Mouse (Mus musculus) lung, postnatal 4 days (tissue): ENCODE data around the gene Pramel1.
"Not testable (repeated sequence)": the region's sequence is repeated elsewhere in the genome, so short reads cannot be mapped to it uniquely, and the experiment has no call there.

Experiments
- DNase-seq, 2 experiments: peaks; one replicate each; pipeline ENCODE4 v3.0.0; 2021

Pramel1 gene

DNA sequence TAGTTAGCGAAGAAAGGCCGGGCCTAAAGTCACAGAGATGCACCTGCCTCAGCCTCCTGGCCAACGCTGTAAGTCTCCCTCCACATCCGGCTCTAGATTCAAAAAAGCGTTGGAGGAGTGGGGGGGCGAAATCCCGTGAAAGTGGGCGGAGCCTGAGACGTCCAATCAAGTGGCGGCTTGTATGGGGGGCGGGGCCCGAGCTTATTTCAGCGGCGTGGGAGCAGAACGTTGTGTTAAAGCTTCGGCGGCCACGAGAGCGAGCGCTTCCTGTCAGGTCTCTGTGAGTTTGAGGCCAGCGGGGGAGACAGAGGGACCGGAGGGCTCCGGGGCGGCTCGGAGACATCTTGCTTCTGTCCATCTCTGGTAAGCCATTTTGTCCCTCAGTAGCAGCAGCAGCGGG lies at the start of gene Pramel1:
Pramel1 (plus strand) TSS at position 248 of the 400 bp plus-strand sequence.
- no peak for DNase-seq

- DNase-seq, result not testable (repeated sequence)
Observed at GRCm38 (mm10) chr4:143345491-143345890, 48.7 kb upstream of the Pramel1 start.

DNA sequence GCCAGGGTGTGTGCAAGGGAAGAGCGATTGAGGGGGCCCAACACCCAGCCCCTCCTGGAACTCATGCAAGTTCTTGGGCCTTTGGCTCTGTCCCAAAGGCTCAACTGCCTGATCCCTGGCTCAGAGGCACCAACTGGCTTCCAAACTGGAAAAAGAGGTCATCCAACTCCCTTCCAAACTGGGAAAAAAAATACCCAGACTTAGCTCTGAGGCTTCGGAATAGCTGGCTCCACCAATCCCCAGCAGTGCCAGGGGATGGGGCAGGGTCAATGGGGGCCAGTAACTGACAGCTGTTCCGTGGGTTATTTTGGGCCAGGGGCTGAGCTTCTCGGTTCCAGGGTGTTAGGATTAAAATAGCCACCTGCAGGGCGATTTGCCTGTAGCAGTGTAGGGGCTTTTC lies 45.5 kb upstream of the Pramel1 start:
- DNase-seq, result no peak

DNA sequence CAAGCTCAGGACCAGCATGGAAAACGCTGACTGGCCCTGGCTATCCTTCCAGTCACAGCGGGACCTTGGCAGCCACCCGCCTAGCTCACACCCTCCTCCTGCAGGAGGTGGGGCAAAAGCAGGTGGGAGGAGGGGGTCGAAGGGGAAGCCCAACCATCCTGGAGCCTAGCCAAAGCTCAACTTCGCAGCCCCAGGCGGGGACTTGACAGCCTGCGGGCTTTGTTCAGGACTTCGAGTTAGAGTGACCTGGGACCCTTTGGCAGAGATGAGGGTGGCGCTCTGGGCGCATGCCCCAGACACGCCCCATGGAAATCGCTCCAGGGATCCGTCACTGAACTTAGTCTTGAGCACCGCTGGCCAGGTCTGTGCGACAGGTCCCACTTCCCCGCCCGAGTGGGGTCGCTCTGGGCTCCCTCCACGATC lies 44.7 kb upstream of the Pramel1 start, which contains the start of gene Lrrc38:
Lrrc38 (plus strand) TSS at position 274 of the 423 bp plus-strand sequence.
- DNase-seq, result no peak

- no peak for DNase-seq
Observed at GRCm38 (mm10) chr4:143350047-143351015, 43.9 kb upstream of the Pramel1 start.

DNA sequence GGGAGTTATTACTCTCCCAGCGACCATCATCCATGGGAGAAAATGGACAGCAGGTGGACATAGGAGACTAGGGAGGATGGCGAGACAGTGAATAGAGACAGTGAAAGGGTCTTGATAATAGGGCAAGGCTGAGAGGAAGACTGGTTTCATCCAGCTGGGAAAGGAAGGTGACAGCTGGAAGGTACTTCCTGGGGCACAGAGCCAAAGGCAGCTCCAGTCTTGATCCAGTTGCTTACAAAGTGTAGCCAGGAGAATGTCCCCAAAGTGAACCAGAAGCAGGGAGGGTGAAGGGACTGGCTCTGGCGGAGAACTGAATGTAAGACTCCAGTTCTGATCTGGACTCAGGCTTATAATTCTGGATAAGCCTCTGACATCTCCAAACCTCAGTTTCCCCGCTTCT lies 41.9 kb upstream of the Pramel1 start:
- no peak for DNase-seq

DNA sequence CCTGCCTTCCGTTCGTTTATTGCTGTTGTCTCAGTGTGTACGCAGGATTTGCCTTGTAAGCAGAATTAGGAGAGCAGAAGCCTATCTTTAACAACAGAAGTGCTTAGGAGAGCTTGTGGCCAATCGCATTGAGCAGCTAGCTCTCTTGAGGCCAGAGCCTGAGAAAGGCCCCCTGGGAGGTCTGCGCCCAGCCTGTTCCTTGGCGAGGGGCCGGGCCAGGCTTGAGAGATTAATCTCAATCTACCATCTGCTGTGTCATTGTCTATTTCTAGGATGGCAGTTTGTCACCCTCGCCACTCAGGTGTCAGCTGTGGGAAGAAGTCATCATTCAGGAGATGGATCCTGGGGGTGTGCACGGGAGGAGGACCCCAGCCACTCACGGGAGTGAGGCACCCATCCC lies 32.7 kb upstream of the Pramel1 start:
- DNase-seq, result no peak

GRCm38 (mm10) chr4:143366415-143367041 lies 27.7 kb upstream of the Pramel1 start:
- DNase-seq, result no peak

- no peak for DNase-seq
Observed at GRCm38 (mm10) chr4:143379480-143379879, 14.7 kb upstream of the Pramel1 start.

GRCm38 (mm10) chr4:143379931-143380715 lies 14.1 kb upstream of the Pramel1 start:
- DNase-seq, result no peak

GRCm38 (mm10) chr4:143380716-143381004 lies 13.6 kb upstream of the Pramel1 start:
- peak in 1 of 2 experiments; percentile 27 for DNase-seq

DNA sequence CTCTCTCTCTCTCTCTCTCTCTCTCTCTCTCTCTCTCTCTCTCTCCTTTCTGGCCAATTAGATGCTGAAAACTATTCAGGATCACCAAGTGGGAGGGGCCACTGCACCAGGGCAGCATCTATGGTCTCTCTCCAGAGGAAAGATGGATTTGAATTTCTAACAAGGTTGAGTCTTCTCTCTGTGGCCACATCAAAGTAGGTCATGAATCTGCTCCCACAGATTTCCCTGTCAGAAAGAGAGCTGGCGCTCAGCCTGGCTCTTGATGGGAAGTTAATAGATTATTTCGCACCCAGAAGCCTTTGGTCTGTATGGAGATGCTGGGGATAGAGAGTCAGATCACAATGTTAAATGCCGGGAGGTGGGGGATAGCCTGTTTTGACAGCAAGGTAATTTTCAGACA lies 12.1 kb upstream of the Pramel1 start:
- no peak for DNase-seq

DNA sequence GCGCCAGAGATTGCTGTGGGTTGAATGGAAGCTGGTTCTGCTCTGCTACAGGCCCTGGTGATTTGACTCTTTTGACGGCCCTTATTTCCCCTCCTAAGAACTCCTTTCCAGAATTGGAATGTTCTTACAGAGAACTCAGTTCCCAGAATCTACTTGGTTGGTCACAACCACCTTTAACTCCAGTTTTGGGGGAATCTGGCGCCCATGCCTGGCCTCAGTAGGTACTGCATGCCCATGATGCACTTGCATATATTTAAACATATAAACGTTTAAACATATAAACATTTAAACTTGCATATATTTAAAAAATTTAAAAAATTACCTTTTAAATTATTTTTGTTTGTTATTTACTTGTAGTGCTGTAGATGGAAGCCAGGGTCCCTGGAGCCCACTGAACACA lies 10.6 kb upstream of the Pramel1 start:
- DNase-seq, result no peak

DNA sequence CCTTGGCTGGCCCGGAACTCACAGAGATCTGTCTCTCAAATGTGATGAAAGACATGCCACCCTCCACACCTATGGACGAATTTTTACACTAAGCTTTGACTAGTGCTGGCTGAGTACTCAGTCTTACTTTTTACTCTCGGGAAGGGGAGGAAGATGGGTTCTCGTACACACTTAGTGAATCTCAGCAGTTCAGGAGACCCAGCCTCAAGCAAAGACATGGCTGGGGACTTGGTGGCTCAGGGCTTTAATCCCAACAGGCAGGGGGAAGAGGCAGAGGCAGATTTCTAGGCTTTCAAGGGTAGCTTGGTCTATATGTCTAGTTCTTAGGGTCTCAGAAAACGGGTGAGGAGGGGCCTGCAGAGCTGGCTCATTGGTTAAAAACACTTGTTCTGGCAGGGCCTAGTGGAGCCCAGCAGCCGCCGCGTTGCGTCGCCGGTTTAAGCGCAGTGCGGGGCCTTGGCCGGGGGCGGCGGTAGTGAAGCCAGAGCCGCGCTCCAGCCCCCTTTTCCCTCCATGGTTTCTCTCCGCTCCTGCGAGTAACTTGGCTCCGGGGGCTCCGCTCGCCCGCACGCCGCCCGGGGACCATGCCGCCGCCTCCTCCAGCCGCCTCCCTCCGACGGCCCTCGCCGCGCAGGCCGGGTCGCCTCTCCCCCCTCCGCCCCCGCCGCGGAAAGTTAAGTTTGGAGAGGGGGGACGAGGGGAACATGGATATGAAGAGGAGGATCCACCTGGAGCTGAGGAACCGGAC lies 5.1 kb upstream of the Pramel1 start:
- DNase-seq, result peak; percentile 51 to 55

- DNase-seq, result peak in 1 of 2 experiments; percentile 11
Observed at GRCm38 (mm10) chr4:143411566-143412218, 17.5 kb downstream of the Pramel1 start.

GRCm38 (mm10) chr4:143412219-143413092 lies 18.2 kb downstream of the Pramel1 start, which contains the start of gene Pramef8:
TSS of gene Pramef8 (plus strand) at chr4:143412426.
- peak; percentile 91 to 93 for DNase-seq

DNA sequence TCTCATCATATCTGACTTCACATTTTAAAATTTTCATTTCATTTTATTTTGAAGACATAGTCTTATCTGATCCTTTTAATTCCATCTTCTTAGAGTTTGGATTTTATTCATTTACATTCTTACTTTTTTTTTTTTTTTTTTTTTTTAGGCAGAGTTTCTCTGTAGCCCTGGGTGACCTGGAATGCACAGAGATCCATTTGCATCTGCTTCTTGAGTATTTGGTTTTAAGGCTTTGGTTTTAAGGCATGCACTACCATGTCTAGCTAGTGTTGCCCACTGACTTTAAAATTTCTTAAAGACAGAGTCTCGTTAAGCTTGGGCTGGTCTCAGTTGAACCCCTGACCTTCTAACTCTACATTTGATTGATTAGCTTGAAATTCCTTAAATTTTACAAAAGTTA lies 19.4 kb downstream of the Pramel1 start:
- no peak for DNase-seq

DNA sequence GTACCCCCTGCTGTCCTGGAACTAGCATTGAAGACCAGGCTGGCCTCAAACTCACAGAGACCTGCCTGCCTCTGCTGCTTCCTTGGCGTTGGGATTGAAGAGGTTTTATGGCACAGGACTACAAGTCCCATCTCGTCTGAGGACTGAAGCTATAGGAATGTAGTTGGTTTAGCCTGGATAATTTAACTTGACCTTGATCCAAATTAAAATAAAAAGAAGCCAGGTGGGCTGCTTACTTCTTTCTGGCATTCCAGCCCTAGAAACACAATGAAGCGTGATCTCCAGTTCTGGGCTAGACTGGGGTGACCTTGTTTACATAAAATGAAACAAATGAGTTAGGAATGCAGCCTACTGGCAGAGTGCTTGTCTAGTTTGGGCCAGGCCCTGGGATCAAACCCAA lies 19.9 kb downstream of the Pramel1 start:
- no peak for DNase-seq

DNA sequence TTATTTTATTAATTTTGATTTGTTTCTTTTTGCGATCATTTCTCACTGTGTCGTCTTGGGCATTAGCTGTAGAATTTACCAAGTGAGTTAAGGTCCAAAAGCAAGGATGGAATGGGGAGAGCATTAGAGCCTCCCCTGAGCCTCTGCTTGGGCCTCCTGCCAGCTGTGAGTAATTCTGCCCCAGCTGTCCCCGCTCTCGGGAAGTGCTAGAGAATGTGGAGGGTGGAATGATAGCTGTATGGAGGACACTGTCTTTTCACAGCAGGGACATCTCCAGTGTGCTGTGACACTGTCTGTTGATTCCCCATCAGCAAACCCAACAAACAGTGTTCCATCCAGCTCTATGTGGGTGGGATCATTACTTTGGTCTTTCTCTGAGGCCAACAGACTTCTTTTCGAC lies 32.5 kb downstream of the Pramel1 start:
- not testable (repeated sequence) for DNase-seq
